Mouse (Mus musculus) liver, embryonic 11.5 days (tissue): ENCODE results near the gene Tent5c. TPM values are rescaled to one million over a fixed set of nuclear protein-coding genes. Genes with fewer than 3 reads are reported as not detected.

Experiments
- ATAC-seq: fragments of 200-750 bp; cut with Nextera tagmentation; replicated peaks from 2 replicates; pipeline ENCODE4 v1.8.0; 2017; ENCODE audit warnings: moderate number of reproducible peaks, mild to moderate bottlenecking, moderate TSS enrichment, moderate library complexity; ENCODE audit not compliant: low FRiP score
- DNase-seq: peaks from one replicate; pipeline ENCODE4 v3.0.0-alpha.2; 2017; ENCODE audit warnings: low spot score
- H3K27ac ChIP-seq: fragments of 300-500 bp; sonication (generic); 2 replicates; pipeline ENCODE4 v1.5.1; 2014; ENCODE audit warnings: mild to moderate bottlenecking, low read depth, low read length, control low read depth
- H3K27me3 ChIP-seq: fragments of 300-500 bp; sonication (generic); replicated peaks from 2 replicates; pipeline ENCODE4 v1.6.1; 2014; ENCODE audit warnings: low read length, mixed read lengths; ENCODE audit not compliant: control insufficient read depth, insufficient read depth
- H3K36me3 ChIP-seq: fragments of 300-500 bp; sonication (generic); 2 replicates; pipeline ENCODE4 v1.6.1; 2014; ENCODE audit warnings: mild to moderate bottlenecking, low read length, moderate library complexity, mixed read lengths; ENCODE audit not compliant: control insufficient read depth, insufficient read depth
- H3K4me1 ChIP-seq: fragments of 300-500 bp; sonication (generic); replicated peaks from 2 replicates; pipeline ENCODE4 v1.6.1; 2014; ENCODE audit warnings: low read length, mixed read lengths; ENCODE audit not compliant: control insufficient read depth, insufficient read depth
- H3K4me2 ChIP-seq: fragments of 300-500 bp; sonication (generic); 2 replicates; pipeline ENCODE4 v1.6.1; 2014; ENCODE audit warnings: mild to moderate bottlenecking, control low read depth, moderate library complexity
- H3K4me3 ChIP-seq: fragments of 300-500 bp; sonication (generic); 2 replicates; pipeline ENCODE4 v1.5.1; 2014; ENCODE audit warnings: low read depth, low read length, control low read depth
- H3K9ac ChIP-seq: fragments of 300-500 bp; sonication (generic); 2 replicates; pipeline ENCODE4 v1.6.1; 2014; ENCODE audit warnings: low read depth, low read length, control low read depth
- H3K9me3 ChIP-seq: fragments of 300-500 bp; sonication (generic); 2 replicates; pipeline ENCODE4 v1.6.1; 2016; ENCODE audit warnings: low read length, inconsistent platforms, mixed read lengths; ENCODE audit not compliant: control insufficient read depth
- WGBS: fragments of 180-500 bp; shearing (Covaris S2); extraction: QIAGEN DNeasy Blood & Tissue Kit; methylation state at CpG from one replicate; pipeline ENCODE4 v1.1.7; 2014; 5-methylcytosine and 5-hydroxymethylcytosine counted together
- polyA plus RNA-seq: library from polyadenylated mRNA; unstranded; fragments of >200 nt; fragmentation: Nextera tagmentation; extraction: Ambion mirVana; gene quantifications from 2 replicates; pipeline ENCODE4 v1.2.1, GENCODE M21; 2014

Tent5c gene
- polyA plus RNA-seq, 1 experiment from 2014 or later, result 10.5 TPM

DNA sequence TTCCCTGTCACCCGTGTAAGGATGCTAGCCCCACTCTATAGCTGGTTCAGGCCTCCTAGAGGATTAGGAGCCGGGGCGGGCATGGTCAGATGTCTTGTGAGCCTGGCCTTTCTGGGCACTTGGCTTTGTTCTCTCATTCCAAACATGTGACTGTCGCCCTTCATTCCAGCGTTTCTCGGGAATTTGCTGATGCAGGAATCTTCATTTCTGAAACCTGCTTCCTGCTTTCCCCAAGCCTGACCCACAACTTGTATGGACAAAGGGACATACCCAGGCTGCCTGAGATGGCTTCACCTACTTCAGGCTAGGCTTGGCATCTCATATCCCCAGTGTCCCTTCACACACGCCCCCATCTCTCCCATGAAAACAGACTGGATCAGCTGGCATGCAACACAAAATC is 33.5 kb upstream of the Tent5c start:
- 80% methylated on average over 7 of the region's 7 CpGs for WGBS
- H3K4me1 ChIP-seq, result no peaks in the 10 kb centered on the region
- no peaks in the 10 kb centered on the region for H3K27me3 ChIP-seq
- no peak overlapping the region for H3K27ac ChIP-seq
- H3K36me3 ChIP-seq, result no peaks in the 10 kb centered on the region
- ATAC-seq (no peak), DNase-seq (no peak)
- H3K4me3 ChIP-seq, result no peak overlapping the region
- H3K4me2 ChIP-seq, result no peak overlapping the region
- no peaks in the 10 kb centered on the region for H3K9me3 ChIP-seq
- H3K9ac ChIP-seq, result no peak overlapping the region

DNA sequence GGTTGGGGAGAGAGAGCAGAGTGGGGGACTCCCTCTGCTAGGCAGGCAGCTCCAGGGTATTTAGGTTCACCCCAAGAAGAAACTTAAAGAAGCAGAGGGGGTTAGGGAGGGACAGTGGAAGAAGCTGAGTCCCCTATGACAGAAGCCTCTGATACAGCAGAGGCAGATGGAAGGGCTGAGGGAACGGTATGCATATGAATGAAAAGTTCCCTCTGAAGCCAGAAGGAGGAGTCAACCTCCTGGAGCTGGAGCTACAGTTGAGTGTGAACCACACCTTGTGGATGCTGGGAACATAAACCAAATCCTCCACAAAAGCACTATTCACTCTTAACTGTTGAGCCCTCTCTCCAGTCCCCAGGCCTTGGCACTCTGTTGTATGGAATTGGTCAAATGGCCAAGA is 32.5 kb upstream of the Tent5c start:
- H3K4me2 ChIP-seq, result no peak overlapping the region
- no peaks in the 10 kb centered on the region for H3K27me3 ChIP-seq
- H3K9me3 ChIP-seq, result no peaks in the 10 kb centered on the region
- no peak overlapping the region for H3K27ac ChIP-seq
- H3K4me3 ChIP-seq, result no peak overlapping the region
- H3K4me1 ChIP-seq, result no peaks in the 10 kb centered on the region
- DNase-seq, result no peak
- WGBS, result 59% methylated on average over 1 of the region's 1 CpGs
- no peak overlapping the region for H3K9ac ChIP-seq
- no peaks in the 10 kb centered on the region for H3K36me3 ChIP-seq
- ATAC-seq, result no peak

- Histone ChIP-seq H3K4me3 (no peak overlapping the region), H3K36me3 (no peaks in the 10 kb centered on the region), H3K4me2 (no peak overlapping the region), H3K9me3 (no peaks in the 10 kb centered on the region), H3K27me3 (peaks cover 4% of the 10 kb centered on the region; the same call in 1 of the 2 replicates), H3K9ac (no peak overlapping the region), H3K4me1 (no peaks in the 10 kb centered on the region), H3K27ac (no peak overlapping the region)
- DNase-seq, result no peak
- no peak for ATAC-seq
- WGBS, result 74% methylated on average over 5 of the region's 5 CpGs
These were observed 26.6 kb upstream of the Tent5c start for GRCm38 (mm10) chr3:100515754-100516141.

GRCm38 (mm10) chr3:100515093-100515753 is 26.1 kb upstream of the Tent5c start:
- peak; percentile 22; the same call in 1 of the 2 replicates for ATAC-seq

GRCm38 (mm10) chr3:100507174-100507573 is 18.1 kb upstream of the Tent5c start:
- no peaks in the 10 kb centered on the region for H3K4me1 ChIP-seq
- H3K4me3 ChIP-seq, result no peak overlapping the region
- H3K4me2 ChIP-seq, result no peak overlapping the region
- H3K27me3 ChIP-seq, result 0 out of 2 replicates have a peak, but pooled peaks cover 2% of the 10 kb centered on the region
- no peaks in the 10 kb centered on the region for H3K9me3 ChIP-seq
- H3K36me3 ChIP-seq, result no peaks in the 10 kb centered on the region
- DNase-seq (no peak), ATAC-seq (no peak)
- H3K27ac ChIP-seq, result no peak overlapping the region
- WGBS, result 72% methylated on average over 4 of the region's 4 CpGs
- H3K9ac ChIP-seq, result no peak overlapping the region

More at GRCm38 (mm10) chr3:100515093-100515753, 26.1 kb upstream of the Tent5c start:
- no peak overlapping the region for H3K4me2 ChIP-seq
- no peaks in the 10 kb centered on the region for H3K9me3 ChIP-seq
- H3K36me3 ChIP-seq, result no peaks in the 10 kb centered on the region
- no peaks in the 10 kb centered on the region for H3K4me1 ChIP-seq
- no peak overlapping the region for H3K27ac ChIP-seq
- WGBS, result 68% methylated on average over 8 of the region's 8 CpGs
- no peak overlapping the region for H3K4me3 ChIP-seq
- DNase-seq, result no peak
- H3K9ac ChIP-seq, result no peak overlapping the region
- peaks cover 4% of the 10 kb centered on the region; the same call in 1 of the 2 replicates for H3K27me3 ChIP-seq

DNA sequence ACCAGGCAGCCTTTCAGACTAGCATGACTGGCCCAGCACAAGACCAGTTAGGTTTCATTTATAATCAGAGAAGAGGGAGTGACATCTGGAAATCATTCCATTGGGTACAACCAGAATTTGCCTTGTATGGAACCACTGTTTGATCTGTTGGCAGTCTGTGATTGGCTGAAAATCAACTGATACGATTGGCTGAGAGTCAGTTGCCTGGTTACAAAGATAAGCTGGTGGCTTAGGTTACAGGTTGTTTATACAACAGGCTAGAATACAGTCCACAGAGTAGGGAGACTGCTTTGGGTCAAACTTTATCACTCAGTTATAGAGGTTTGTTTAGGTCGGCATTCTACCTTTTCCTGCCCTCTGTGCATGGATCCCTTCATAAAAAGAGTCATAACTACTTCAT is 17.6 kb upstream of the Tent5c start:
- no peaks in the 10 kb centered on the region for H3K36me3 ChIP-seq
- no peaks in the 10 kb centered on the region for H3K4me1 ChIP-seq
- no peaks in the 10 kb centered on the region for H3K27me3 ChIP-seq
- no peaks in the 10 kb centered on the region for H3K9me3 ChIP-seq
- DNase-seq (no peak), ATAC-seq (peak; percentile 64)
- WGBS, result 62% methylated on average over 2 of the region's 2 CpGs
- H3K4me2 ChIP-seq, result no peak overlapping the region
- H3K27ac ChIP-seq, result no peak overlapping the region
- H3K9ac ChIP-seq, result no peak overlapping the region
- H3K4me3 ChIP-seq, result no peak overlapping the region

- Histone ChIP-seq H3K4me3 (no peak overlapping the region), H3K27me3 (no peaks in the 10 kb centered on the region), H3K9ac (no peak overlapping the region), H3K4me1 (no peaks in the 10 kb centered on the region), H3K9me3 (0 out of 2 replicates have a peak, but pooled peaks cover 2% of the 10 kb centered on the region), H3K27ac (no peak overlapping the region), H3K36me3 (no peaks in the 10 kb centered on the region), H3K4me2 (no peak overlapping the region)
- WGBS, result 78% methylated on average over 6 of the region's 6 CpGs
- ATAC-seq, result no peak
- no peak for DNase-seq
These were observed 14.8 kb upstream of the Tent5c start for GRCm38 (mm10) chr3:100503882-100504281.

DNA sequence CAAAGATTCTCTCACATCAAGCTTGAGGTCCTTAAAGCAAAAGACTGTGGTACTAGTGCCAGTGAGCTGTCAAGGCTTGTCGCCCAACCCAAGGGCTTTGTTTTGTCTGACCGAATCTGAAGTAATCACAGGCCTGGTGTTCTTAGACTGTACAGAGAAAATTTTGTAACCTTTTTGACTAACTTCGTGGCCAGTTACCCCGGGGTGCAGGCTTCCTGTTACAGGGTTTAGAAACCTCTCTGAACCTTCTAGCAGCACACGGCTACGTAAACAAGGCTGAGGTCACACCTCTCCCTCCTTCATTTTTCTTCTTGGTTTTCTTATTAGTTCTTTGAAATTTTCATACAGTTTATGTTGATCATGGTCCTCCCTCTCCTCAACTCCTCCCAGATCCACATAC is 13.4 kb upstream of the Tent5c start:
- WGBS, result 77% methylated on average over 6 of the region's 6 CpGs
- Histone ChIP-seq H3K4me1 (no peaks in the 10 kb centered on the region), H3K4me2 (no peak overlapping the region), H3K27ac (no peak overlapping the region), H3K9me3 (0 out of 2 replicates have a peak, but pooled peaks cover 2% of the 10 kb centered on the region), H3K36me3 (no peaks in the 10 kb centered on the region), H3K4me3 (no peak overlapping the region), H3K27me3 (no peaks in the 10 kb centered on the region), H3K9ac (no peak overlapping the region)
- DNase-seq (no peak), ATAC-seq (no peak)

GRCm38 (mm10) chr3:100501899-100502298 is 12.8 kb upstream of the Tent5c start:
- Histone ChIP-seq H3K27me3 (no peaks in the 10 kb centered on the region), H3K9me3 (0 out of 2 replicates have a peak, but pooled peaks cover 2% of the 10 kb centered on the region), H3K4me2 (no peak overlapping the region), H3K4me3 (no peak overlapping the region), H3K9ac (no peak overlapping the region), H3K4me1 (no peaks in the 10 kb centered on the region), H3K36me3 (no peaks in the 10 kb centered on the region), H3K27ac (no peak overlapping the region)
- DNase-seq, result no peak
- ATAC-seq, result no peak
